Mouse (Mus musculus): ENCODE results near the gene Exoc3l4.

The Exoc3l4 gene

DNA sequence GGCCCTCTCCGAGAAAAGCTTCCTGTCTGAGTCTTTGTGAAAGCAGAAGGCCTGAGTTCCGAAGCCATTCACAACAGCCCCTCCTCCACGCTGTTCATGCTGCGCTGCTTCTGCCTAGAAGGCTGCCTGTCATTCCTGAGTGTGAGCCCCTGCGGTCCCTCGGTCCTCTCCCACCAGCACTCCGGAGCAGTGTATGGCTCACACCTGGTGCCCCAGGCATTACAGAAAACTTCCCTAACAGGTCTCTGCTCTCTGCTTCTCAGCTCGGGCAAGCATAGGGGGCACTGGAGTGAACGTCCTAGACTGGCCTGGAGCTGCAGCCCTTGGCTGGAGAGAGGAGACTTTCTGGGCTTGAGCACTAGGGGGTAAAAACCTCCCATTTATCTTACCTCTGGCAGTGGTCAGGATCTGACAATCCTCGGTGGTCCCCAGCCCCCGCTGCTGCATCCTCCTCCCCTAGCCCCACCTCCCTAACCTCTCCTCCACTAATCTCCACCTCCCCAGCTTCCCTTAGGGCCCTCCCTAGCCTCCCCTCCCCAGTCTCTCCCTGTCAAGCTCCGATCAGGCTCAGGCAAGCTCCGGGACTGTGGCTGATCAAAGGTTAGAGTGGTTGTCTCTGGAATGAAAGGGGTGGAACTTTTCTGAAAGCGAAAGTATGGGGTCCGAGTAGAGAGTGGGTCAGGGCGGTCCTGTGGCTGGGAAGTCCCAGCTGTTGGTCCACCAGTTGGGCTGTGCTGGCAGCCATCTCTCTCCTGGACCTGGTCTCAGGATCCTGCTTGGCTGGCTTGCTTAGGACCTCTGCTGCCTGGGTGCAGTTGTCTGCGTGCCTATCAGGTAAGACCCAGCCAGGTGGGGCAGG lies at the start of gene Exoc3l4:
Gene Exoc3l4, plus strand, starts transcription at position 97 of the 859 bp plus-strand sequence.
- in situ Hi-C loops (cut with MboI, MseI) = no loop called here

DNA sequence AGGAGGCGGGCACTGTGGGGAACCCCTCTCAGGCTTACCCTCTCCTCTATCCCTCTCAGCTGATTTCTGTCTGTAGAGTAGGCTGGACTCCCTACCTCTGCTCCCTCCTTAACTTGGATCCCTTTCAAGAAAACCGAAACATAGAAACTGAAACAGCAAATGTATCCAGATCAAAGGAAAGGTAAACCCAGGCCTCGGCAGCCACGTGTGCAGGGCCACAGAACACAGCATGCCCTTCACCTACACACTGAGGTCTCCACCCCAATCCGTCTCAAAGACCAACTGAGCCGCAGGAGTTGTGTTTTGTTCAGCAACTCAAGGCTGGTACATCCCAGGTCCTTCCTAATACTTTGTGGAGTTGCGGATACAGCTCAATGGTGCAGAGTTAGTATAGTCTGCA lies 49.8 kb upstream of the Exoc3l4 start:
- in situ Hi-C loops (cut with MboI, MseI) = no loop called here

DNA sequence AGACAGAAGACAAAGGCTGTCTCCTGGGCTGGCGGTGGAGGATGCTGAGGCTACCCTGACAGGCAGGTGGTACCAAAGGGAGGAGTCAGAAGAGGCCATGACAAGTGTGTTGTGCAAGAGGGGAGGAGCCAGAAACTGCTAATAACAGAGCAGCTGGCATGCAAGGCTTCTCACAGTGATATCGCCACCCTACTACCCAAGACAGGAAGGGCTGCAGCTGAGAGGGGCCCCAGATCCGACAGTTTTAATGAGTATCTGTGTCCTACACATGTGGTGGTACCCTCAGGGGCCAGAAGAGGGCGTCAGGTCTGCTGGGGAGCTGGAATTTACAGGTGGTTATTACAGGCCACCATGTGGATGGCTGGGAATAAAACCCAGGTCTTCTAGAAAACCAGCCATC lies 46.6 kb upstream of the Exoc3l4 start:
- in situ Hi-C loops (cut with MboI, MseI) = no loop called here

DNA sequence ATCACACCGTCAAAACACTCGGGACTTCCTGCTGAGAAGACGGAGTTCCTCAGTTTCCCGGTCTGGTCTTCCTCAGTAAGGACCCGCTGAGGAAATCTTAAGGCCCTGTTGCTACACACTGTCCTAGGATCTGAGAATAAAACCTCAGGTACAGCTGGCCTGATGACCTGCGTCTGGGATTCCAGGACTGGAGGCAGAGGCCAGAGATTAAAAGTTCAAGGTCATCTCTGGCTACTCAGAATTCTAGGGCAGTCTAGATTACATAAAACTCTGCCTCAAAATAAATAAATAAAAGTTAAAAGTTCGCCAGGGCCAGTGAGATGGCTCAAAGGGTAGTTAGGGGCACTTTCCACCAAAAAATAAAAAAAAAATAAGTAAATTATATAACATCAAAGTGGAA lies 44.9 kb upstream of the Exoc3l4 start:
- in situ Hi-C loops (cut with MboI, MseI) = no loop called here

DNA sequence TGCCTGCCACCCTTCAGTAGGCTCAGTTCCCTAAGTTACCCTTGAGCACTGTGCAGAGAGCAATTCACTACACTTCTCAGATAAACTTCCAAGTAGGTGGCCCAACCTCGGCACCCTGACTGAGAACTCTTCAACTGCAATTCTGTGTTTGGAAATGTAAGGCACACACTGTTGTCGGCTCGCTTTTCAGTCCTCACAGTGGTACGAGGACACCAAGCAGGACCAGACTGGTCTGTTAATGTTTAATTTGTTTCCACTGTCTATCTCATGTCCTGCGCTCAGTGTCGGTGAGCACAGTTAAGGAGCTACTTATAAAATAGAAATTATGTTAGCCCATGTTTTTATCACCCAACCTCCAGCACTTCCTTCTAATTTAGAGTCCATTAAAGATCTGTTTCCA lies 43.4 kb upstream of the Exoc3l4 start:
- in situ Hi-C loops (cut with MboI, MseI) = no loop called here

DNA sequence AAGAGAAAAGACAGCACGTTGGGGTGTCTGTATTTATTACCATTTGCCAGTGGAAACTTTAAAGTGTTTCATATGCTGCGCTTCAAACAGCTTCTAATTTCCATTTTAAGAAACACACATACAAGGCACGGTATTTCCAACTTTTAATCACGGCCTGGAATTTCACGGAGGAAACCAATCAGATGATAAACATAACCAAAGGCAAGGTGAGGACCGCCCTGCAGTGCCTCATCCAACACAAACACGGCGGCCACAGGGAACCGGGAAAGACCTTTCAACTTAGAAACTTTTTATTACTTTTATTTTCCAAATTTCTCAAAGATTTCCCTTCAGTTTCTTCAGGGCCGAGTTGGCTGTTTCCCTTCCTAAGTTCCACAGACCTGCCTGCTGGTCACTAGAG lies 42.1 kb upstream of the Exoc3l4 start:
- in situ Hi-C loops (cut with MboI, MseI) = no loop called here

DNA sequence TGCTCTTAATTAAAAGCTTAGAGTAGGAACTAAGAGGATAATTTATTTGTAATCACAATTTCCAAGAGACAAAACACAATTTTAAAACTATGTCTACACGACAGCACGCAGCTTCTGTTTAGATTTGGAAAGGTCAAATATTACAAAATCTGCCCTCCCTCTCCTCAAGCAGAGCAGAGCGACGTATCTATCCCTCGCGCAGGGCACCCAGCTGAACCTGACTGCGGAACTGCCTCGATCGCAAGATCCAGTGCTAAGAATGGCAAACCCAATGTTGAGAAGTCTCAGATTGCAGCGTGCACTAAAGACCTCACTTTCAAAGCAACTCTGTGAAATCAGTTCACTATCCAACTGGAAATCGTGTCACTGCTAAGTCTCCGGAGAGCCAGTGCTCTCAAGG lies 41.3 kb upstream of the Exoc3l4 start:
- in situ Hi-C loops (cut with MboI, MseI) = no loop called here

DNA sequence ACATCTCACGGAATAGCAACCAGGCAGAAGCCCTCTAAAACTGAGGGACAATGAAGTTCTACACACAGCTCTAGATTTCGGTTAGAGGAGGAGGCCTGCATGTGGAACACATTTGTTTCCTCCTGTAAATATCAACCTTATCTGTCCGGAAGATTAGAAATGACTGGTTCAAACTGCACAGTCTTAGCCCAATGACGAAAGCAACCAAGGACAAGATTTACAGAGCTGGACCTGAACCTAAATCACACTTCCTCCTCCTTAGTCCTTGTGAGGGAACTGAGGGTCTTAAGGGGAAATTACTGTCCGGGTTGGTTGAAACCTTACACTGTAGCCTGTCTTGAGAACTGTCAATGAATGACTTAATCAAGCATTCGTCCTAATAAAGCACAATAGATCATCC lies 40.8 kb upstream of the Exoc3l4 start:
- in situ Hi-C loops (cut with MboI, MseI) = no loop called here

DNA sequence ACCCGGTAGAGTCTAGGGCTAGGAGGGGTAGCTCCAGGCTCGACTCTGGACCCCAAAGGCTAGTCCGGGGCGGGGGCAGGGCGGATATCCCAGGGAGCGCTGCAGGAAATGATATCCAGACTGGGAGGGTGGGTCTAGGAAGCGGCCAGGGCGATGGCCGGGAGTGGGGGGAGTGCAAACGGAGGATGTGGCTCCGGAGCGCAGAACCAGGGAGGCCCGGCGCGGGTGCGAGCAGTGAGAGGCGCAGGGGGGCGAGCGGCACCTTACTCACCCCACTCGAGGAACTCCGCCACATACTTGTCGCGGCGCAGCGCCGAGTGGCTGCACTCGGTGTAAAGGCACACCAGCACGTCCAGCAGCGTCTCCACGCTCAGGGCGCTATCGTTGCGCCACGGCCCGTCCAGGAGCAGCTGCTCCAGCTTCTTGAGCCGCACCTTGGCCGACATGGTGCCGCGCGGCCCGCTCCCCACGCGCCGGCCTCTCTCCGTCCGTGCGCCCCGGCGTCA lies 39.9 kb upstream of the Exoc3l4 start:
- in situ Hi-C loops (cut with MboI, MseI) = no loop called here

DNA sequence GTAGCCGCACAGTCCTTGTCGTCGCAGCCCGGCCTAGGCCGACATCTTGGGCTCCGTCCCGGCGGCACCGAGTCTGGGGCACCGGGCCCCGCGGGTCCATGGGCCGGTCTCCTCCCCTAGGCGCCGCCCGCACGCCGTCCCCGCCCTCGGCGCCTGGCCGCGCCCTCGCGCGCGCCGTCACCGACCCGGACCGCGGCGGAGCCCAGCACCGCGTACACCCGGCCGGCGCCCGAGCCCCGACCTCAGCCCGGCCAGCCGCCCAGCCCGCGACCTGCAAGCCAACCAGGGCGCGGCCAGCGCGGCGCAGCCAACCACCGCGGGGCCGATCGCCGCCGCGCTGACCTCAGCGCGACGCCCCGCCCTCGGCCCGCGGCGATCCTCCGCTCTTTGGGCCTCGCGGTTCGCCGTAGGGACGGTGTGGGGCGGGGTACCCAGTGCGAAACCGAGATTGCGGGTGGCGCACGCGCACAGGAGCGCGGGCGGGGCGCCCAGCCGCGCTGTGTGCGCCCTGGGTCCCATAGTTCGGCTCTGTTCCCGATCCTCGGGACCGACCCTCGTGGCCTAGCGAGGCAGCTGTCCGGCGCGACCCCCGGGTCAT lies 39.3 kb upstream of the Exoc3l4 start, which contains the start of gene Cdc42bpb:
Gene Cdc42bpb, minus strand, starts transcription at position 343 of the 598 bp plus-strand sequence.
- in situ Hi-C loops (cut with MboI, MseI) = no loop called here

DNA sequence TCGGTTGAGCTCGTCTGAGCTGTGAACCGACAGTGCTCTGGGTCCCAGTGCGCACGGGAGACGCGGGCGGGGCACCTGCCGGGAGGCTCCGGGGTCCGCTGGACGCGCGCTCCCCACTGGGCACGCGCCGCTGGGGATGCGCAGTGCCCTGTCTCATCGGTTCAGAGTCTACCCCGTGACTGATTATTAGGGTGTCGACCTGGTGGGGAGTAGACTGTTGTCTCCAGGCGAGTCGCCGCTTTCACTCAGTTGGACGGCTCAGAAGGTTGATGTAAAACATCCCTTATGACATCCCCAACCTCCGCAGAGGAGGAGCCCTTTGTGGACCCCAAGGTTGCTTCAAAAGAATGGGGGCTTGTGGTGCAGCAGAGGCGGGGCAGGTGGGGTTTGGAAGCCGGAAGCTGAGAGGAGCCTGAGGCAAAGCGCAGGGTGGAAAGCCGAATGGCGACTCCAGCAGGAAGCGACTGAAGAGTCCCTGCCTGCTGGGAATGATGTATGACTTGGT lies 38.8 kb upstream of the Exoc3l4 start:
- in situ Hi-C loops (cut with MboI, MseI) = no loop called here

DNA sequence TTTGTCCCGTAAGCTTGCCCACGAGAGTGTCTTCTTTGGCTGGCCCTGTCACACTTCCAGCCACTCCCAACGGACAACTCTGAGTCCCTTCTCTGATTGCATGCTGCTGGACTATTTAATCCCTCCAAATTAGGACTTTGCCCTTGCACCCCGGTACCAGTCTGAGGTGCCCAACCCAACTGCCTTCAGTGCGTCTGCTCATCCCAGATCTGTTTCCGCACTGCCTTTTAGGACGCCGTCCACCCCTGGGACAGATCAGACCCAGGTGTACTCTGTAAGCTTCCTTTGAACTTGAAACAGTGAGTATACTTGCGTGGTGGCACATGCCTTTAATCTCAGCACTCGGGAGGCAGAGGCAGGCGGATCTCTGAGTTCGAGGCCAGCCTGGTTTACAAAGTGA lies 38.0 kb upstream of the Exoc3l4 start:
- in situ Hi-C loops (cut with MboI, MseI) = no loop called here

DNA sequence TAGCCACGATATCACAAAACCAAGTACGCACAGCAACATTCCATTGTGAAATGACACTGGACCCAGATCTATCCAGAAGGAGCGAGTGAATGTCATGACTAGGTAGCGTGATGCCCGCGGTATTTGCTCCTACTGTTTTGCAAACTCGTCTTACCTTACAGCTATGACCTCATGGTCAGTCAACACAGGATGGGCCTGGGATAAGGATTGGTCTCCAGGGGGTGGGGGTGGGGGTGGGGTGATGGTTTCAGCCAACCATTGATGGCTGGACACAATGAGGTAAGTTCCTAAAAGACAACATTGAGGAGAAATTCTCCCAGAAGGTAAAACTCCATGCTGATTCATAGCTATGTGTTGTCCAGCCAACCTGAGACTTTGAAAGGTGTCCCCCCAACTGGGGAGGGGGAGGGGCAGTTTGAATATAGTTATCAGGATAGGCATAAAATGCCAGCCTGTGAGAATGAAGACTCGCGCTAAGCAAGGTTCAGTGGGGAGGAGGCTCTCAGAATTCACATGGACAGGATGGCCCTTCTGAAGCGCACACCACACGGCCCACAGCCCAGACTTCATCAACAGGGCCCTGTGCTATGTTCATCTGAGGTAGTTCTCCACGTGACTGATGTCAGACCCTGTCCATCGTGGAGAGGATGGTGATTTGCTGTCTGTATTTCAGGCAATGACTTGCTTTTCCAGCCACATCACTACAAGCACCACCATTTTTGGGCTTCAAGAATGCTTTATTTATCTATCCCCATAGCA lies 30.8 kb upstream of the Exoc3l4 start:
- in situ Hi-C loops (cut with MboI, MseI) = no loop called here

DNA sequence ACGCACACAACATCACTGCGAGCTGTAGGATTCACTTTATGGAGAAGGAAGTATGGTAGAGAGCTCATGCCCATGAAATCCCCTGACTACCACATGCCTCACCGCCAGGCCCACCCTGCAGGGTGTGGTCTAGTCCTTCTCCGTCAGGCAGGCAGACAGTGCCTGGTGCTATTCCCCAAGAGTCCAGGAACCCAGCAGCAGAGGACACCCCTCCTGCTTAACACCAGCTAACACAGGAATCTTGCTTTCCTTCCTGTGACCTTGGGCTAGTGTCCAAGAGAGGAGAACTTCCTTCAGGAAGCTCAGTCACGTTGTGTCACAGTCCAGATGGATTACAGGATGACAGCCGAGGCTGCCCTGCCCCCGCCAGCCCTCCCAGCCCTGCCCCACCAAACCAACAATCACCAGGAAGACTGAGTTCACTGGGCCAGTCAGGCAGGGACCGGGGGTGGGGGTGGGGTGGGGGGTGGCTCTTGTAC lies 30.1 kb upstream of the Exoc3l4 start:
- in situ Hi-C loops (cut with MboI, MseI) = no loop called here

DNA sequence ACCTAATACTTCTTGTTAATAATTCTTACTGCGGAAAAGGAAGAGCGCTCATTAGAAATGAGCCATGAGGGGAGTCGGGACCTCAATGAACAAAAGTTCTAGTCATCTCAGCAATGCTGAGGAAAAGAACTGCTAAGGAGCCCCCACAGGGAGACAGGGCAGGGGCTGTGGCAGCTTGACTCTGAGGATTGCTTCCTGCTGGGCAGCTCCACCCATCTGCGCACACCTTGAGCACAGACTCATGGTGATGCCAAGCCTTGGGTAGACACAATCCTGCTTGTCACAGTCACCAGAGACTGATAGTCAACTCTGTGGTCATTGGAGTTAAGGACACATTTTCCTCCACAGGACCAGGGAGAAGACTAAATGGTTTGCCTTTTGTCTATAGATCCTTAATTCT lies 29.7 kb upstream of the Exoc3l4 start:
- in situ Hi-C loops (cut with MboI, MseI) = no loop called here

DNA sequence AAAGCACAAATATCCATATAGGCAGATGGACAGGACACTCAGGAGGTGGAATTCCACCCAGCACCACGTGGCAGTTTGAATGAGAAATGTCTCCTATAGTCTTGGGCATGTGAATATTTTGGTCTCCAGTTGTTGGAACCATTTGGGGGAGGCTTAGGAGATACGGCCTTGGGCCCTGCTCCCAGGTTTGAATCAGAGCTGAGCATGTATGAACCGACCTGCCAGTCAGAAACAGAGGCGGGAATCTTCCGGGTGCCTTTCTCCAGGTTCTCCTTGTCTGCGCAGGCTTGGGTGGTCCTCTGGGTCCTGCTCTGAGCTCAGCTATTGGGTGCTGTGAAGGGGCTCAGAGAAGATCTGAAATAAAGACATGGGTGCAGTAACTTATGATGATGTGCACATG lies 22.8 kb upstream of the Exoc3l4 start:
- in situ Hi-C loops (cut with MboI, MseI) = no loop called here

DNA sequence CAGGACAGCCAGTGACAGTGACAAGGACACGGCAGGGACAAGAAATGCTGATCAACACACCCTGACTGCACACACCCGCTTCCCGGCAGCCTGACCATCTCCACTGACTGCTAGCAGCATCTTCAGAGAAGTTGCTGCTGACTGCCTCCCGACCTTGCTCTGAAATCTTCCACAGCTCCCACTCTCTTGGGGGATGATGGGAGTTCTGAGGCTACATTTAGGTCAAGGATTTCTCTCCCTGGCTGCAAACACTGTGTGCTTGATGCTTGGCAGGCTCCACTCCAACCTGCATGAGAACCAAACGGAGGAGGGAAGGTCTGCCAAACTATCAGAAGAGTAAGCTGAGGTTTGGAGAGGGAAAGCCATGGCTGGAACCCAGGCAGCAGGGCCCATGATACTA lies 19.8 kb upstream of the Exoc3l4 start:
- in situ Hi-C loops (cut with MboI, MseI) = no loop called here

DNA sequence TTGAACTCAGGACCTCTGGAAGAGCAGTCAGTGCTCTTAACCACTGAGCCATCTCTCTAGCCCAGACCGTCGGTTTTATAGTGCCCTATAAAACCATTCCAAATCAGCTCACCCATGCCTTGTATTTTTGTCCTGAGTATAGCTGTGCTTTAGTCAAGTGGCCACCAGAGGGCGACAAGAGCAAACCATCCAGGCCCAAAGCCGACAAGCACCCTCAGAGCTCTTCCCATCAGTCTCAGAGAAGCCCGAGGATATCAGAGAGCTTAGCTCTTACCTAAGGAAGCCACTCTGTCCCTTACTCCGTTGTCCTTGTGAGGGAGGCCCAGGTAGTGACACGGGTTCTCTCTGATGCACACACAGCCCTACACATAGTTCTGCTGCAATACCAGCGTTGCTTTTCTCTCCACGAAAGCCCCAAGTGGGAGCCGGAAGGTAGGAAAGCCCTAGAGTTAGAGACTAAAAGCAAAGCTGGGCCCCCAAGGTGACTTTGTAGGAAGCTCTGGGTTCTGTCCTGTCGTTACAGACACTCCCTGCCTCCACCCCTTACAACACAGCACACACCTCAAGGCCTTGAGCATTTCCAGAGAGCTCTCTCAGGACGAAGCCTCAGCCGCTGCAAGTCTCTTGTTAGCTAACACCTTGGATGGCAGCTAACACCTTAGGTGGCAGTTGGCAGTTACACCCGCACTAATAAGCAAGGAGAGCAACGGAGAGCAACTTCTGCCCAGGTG lies 15.2 kb upstream of the Exoc3l4 start:
- in situ Hi-C loops (cut with MboI, MseI) = no loop called here

DNA sequence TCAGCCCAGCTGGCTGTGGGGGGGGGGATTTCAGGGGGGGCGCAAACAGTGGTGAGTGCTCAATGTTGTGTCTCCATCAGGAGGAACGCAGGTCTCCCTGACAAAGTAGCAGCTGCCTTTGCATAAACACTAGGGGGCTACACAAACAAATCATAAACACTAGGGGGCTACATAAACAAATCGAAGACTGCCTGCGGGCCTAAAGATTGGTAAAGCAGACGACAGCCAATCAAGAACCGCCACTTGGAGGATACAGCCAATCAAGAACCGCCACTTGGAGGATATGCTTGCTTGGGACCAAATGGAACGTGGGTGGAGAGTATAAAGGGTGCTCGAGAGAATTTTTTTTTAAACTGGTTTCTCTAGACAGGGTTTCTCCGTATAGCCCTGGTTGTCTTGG lies 11.9 kb upstream of the Exoc3l4 start:
- in situ Hi-C loops (cut with MboI, MseI) = no loop called here

DNA sequence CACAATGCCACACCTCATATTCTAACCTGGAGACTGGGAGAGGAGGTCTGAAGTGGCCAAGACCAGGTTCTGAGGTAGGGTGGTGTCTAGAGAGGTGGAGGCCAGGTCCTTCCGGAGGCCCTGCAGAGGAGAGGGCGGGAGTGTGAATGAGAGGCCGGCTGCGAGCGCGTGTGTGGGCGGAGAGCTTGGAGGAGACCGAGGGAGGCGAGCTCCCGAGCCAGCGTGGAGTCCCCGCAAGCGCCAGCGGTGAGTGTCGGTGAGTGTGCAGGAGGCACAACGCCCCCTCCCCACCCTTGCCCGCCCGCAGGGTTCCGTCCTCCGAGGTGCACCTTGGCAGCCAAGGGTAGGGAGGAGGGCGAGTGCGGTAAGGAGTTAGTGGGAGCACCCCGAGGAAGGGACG lies 10.2 kb upstream of the Exoc3l4 start, which contains the start of gene Lbhd2:
Gene Lbhd2, plus strand, starts transcription at position 188 of the 400 bp plus-strand sequence.
- in situ Hi-C loops (cut with MboI, MseI) = no loop called here

DNA sequence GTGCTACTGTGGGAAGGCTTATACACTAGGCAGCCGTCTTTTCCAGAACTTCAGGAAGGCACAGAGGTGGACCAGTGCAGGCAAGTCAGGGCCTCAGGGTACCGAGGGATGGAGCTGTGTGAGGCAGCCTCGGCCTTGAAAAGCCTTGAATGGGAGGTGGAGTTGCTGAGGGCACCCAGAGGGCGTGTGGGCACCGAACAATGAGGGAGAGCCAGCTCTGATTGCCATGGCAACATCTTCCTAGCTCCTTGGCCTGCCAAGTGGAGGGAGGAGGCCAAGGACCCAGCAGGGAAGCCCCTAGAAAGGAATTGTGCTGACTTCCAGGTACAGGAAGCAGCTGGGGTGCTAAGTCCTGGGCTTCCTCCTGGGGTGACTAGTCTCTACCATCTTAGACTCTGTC lies 7.2 kb upstream of the Exoc3l4 start:
- in situ Hi-C loops (cut with MboI, MseI) = no loop called here
